Mouse (Mus musculus): ENCODE results near the gene Mast2.

Mast2 gene

DNA sequence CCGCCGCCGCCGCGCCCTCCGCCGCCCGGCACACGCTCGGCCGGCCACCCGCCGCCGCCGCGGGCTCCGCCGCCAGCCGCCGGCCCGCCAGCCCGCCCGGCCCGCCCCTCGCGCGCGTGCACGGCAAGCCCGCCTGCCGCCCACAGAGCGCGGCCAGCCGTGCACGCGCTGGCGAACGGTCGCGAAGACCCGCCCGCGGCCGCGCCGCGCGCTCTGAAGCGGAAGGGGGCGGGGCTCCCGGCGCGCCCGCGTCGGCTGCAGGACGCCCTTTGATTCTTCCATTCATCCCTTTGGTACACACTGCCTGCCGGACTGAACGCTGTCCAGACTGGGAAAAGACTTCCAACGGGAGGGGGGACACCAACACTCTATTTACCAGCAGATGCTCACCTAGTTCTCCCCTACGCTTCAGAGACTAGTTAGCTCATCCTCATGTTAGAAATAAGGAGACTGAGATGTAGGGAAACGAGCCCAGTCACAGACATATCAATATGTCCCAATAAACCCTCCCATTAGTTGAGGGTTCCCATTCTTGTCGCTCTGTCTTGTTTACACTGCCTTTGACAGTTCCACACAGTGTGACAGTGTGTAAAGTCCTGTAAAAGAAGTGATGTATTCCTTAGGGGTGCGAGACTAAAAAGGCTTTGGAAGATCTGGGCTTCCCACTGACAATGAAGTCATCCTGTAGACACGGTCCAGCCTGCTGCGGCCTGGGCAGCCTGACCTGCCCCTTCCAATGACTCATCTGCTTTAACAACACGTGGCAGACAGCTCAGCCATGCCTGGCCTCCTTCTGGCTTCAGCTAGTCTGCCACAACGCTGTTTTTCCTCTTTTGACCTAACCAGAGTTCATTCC is at the start of gene Mast2:
Mast2 (minus strand) TSS at position 58 of the 856 bp plus-strand sequence.
- DNase-seq (ENCODE audit: low spot score): peak; percentile 79

- peak; percentile 95 for DNase-seq (ENCODE audit: low spot score)
Measured at GRCm38 (mm10) chr4:116507425-116508218, 43.6 kb upstream of the Mast2 start, which contains the start of gene Ipp. Gene Ipp, plus strand, starts transcription at chr4:116507549.

DNA sequence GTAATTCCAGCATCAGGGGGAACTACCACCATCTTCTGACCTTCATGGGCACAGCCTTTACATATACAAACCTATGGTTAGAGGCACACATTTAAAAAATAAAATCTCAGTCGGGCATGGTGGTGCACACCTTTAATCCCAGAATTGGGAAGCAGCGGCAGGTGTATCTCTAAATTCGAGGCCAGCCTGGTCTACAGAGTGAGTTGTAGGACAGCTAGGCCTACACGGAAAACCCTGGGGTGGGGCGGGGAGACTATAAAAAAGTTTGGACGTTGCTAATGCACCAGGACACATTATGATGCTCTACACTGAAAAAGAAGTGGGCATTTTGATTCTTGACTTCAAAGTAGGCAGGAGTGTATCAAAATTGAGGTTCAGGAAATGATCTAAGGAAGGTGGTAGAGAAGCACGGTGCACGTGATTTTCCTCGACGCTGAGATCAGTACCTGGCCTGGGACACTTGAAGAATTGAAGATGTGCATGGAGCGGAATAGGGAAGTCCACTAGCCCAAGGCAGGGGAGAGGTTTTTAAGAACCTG is 43.0 kb upstream of the Mast2 start:
- DNase-seq (ENCODE audit: low spot score): no peak

- no peak for DNase-seq (ENCODE audit: low spot score)
Measured at GRCm38 (mm10) chr4:116499978-116500377, 36.0 kb upstream of the Mast2 start.

DNA sequence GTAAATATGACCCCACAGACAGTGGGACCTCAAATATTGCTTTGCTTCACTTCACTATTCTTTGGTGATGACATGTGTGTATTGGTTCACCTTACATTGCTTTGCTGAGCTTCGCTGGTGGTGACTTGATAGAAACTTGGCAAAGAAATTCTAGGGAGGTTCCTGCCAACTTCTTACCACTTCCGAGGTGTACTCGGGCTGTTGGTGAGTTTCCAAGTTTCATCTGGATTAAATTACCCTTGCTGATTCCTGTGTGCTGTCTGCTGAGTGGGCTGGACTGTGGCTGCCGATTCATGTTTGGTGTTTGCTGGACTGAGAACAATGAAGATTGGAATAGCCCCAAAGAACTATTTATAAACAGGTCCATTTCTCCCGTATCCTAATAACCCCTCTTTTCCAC is 29.7 kb upstream of the Mast2 start:
- no peak for DNase-seq (ENCODE audit: low spot score)

GRCm38 (mm10) chr4:116492460-116492859 is 28.5 kb upstream of the Mast2 start:
- no peak for DNase-seq (ENCODE audit: low spot score)

DNA sequence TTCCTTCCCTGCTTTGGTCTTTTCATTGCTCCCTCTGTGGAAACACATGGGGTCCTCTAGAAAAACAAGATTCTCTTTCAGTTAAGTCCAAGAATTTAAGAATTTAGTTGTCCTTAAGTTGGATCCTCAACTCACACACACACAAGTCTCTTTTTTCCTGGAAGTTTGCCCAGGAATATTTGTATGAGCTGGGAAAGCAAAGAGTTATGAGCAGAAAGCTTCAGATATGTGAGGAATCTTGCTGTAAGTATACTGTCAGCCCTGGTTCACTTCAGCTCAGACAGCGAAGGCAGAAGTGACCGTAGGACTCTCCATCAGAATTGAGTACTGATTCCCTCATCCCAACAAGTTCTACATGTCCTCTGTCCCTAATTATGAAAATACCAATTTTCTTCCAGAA is 27.9 kb upstream of the Mast2 start:
- DNase-seq (ENCODE audit: low spot score): no peak

GRCm38 (mm10) chr4:116491119-116491536 is 27.1 kb upstream of the Mast2 start:
- DNase-seq (ENCODE audit: low spot score): peak; percentile 9

DNA sequence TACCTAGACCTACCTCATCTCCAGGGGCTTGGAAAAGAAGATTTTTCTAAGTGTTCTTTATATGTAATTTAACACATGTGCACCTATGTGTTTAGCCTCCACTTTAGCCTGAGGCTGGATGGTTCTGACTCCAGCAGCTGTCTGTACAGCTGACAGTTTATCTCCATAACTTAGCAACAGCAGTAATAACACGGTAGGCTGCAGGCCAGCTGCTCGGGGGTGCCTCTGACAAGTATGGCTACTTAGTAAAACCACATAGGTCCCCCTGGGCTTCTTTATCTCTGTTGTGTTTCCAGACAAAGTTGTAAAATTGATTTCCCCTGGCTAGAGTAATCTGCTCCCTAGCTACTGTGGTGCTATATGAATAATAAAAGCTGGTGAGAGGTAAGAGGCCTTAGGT is 19.5 kb upstream of the Mast2 start:
- DNase-seq (ENCODE audit: low spot score): no peak

DNA sequence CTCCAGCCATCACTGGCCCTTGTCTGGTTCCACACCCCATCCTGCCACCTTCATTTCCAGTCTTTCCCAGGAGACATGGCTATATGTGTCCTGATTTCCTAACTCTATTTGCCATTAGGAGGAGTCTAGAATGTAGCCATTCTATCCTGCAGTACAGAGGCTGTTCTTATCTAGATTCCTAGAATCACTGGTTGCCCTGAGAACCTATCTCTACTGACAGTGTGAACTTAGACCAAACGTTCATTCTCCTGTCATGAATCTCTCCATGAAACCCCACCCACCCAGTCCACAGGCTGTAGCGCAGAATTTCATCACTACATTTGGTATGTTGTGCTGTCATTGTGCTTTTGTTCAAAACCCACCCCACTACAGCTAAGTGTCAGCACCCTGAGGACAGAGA is 17.3 kb upstream of the Mast2 start:
- DNase-seq (ENCODE audit: low spot score): peak; percentile 52

DNA sequence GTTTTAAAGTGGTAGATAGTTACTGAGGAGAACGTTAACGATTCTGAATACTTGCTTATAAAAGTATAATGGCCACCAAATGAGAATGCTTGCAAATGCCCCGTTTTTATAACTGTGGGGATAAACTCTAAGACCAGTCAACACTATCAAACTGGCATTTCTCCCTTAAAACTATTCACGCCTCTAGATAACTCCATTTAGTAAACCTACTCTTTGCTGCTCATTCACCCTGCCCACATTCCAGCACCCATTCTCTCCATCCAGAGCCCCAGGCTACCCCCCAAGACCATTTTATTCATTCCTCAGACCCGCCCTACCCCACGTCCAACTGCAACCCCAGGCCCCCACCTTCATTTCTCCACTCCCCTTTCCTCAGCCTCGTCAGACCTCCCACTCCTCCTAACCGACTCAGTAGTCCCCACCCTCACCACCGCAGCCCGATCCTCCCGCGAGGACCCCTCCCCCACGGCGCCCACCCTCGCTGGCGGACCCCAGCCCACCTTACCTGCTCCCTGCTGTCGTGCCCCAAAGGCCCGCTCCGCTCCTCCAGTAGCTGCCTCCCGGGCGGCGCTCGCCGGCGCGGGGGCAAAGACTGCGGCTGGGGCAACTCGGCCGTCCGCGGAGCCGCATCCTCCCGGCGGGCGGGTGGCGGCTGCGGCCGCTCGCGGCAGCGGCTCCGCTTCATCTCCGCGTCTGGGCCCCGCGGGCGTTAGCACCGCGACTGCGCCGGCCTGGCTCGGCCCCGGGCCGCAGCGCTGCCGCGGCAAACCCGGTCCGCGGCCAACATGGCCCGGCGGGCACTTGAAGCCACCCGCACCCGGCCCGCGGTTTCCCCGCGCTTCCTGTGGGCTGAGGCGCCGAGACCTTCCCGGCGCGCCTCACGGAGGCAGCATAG is 505 bp downstream of the Mast2 start:
- DNase-seq (ENCODE audit: low spot score): peak; percentile 17

- DNase-seq (ENCODE audit: low spot score): no peak
Measured at GRCm38 (mm10) chr4:116461943-116462342, 2.0 kb downstream of the Mast2 start.

DNA sequence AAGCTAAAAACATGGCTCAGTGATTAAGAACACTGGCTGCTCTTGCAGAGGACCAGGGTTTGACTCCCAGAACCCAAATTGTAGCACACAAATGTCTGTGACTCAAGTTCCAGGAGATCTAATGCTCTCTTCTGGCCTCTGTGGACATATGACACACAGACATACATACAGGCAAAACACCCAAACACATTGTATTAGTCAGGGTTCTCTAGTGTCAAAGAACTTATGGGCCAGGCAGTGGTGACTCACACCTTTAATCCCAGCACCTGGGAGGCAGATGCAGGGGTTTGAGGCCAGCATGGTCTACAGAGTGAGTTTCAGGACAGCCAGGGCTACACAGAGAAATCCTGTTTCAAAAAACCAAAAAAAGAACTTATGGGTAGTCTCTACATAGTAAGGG is 12.4 kb downstream of the Mast2 start:
- DNase-seq (ENCODE audit: low spot score): no peak

GRCm38 (mm10) chr4:116449951-116450350 is 14.0 kb downstream of the Mast2 start:
- no peak for DNase-seq (ENCODE audit: low spot score)

- peak; percentile 69 for DNase-seq (ENCODE audit: low spot score)
Measured at GRCm38 (mm10) chr4:116448673-116449072, 15.3 kb downstream of the Mast2 start.

DNA sequence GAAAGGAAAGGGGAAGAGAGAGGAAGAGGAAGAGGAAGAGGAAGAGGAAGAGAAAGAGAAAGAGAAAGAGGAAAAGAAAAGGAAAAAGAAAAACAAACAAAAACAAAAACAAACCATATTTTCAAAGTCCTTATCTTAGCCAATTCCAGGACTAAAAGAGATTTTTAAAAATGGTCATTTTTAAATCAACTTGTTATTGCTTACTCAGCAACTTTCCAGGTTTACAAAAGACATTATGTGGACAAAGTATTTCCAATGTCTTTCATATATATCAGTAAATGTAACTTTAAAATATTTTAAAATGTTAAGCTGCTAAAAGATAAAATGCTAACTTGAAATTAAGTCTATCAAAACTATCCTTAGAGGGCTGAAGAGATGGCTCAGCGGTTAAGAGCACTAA is 24.6 kb downstream of the Mast2 start:
- no peak for DNase-seq (ENCODE audit: low spot score)

GRCm38 (mm10) chr4:116438561-116438960 is 25.4 kb downstream of the Mast2 start:
- DNase-seq (ENCODE audit: low spot score): no peak

GRCm38 (mm10) chr4:116435626-116436025 is 28.4 kb downstream of the Mast2 start:
- DNase-seq (ENCODE audit: low spot score): no peak

- DNase-seq (ENCODE audit: low spot score): no peak
Measured at GRCm38 (mm10) chr4:116422186-116422585, 41.8 kb downstream of the Mast2 start.

DNA sequence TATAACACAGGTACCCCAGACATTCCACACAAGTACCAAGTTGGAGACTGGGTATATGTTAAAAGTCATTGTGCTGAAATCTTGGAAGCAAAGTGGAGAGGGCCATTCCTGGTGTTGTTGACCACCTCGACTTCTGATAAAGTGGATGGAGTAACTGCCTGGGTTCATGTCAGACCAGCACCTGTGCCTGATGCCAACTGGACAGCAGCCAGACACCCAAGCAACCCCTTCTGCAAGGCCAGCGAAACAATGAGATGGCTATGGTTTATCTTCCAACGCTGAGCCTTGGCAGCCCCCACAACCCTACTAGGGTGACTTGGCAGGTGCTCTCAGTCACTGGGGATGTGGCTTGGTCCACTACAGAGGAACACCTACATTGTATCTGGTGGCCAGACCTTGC is 42.8 kb downstream of the Mast2 start:
- DNase-seq (ENCODE audit: low spot score): no peak

DNA sequence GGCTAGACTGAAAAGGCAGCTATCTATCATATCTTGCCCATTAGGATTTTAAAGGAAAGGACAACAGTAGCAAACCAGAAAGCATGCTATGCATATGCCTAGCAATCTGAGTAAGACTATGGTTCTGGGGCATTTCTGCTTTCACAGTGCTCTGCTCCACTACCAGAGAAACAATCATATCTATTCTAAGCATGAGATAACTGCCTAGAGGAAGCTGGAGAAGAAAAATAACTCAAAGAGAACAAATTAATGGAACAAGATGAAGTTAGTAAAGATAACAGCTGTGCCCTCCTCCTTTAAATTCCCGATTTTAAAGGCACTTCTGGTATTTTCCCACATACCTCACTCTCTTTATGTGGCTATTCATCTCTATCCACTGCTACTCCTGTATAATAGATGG is 51.0 kb downstream of the Mast2 start:
- no peak for DNase-seq (ENCODE audit: low spot score)

- no peak for DNase-seq (ENCODE audit: low spot score)
Measured at GRCm38 (mm10) chr4:116411401-116411800, 52.6 kb downstream of the Mast2 start.
